Mouse (Mus musculus) adipocyte (in vitro differentiated cells): ENCODE data around the gene Txndc15.
"Not testable (repeated sequence)": the region's sequence is repeated elsewhere in the genome, so short reads cannot be mapped to it uniquely, and the experiment has no call there.

Experiments
- DNase-seq: peaks from one replicate; pipeline ENCODE4 v3.0.0-alpha.2; 2016; ENCODE audit warnings: low spot score

The Txndc15 gene

DNA sequence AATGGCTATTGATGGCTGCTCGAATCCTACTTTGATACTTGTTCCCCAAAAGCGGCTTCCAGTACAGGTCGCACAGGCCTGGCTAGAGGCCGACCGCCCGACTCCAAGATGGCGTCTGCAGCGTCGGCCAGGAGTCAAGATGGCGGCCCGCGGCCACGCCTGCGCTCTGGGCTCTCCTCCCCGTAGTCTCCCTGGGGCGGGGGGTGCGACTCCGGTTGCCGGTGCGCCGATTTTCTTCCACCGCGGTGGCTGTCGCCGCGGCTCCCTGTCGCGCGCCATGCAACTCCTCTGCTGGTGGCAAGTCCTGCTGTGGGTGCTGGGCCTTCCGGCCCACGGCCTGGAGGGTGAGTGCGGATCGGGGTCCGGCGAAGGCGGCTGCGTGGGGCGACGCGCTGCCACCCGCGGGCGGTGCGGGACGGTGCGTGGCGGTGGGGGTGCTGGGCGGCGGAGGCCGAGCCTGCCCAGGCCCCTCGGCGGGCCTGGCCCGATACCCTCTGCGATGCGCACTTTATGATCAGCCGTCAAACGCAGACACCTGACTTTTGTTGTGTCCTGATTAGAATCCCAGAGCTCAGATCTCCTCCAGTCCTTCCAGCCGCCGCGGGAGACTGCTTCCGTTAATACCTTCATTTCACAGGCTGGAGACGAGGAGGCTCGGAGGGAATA is at the start of gene Txndc15:
Gene Txndc15 (plus strand): TSS at position 150 of the 666 bp plus-strand sequence.
- DNase-seq: peak; percentile 85

DNA sequence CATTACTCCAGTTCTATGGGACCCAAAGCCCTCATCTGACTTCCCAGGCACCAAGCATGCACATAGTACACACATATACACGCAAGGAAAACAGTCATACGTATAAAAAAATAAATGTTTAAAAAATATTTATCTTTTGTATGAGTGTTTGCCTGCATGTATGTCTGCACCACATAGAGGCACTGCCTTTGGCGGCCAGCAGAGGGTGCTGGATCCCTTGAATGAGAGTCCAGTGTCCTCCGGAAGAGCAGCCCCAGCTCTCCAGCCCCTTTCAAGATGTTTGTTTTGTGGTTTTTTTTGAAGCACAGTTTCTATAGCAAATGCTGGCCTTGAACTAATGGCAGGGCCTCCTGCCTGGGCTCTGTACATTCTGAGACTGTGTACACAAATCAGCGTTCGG is 45.9 kb upstream of the Txndc15 start:
- DNase-seq: peak; percentile 18

DNA sequence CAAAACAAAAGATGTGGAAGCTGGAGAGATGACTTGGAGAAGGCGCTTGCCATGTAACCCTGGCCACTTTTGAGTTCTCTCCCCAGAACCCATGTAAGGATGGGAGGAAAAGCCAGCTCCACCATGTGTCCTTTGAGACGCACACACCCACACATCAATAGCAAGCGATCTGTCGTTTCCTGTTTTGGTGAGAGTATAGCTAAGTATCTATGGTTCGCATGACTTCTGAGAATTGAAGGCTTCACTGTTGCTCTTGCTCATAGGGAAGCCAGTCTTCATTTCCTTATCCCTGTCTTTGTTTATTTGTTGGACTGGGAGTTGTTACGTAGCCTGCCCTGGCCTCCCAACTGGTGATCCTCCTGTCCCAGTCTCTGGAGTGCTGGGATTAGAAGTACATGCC is 41.7 kb upstream of the Txndc15 start:
- no peak for DNase-seq

DNA sequence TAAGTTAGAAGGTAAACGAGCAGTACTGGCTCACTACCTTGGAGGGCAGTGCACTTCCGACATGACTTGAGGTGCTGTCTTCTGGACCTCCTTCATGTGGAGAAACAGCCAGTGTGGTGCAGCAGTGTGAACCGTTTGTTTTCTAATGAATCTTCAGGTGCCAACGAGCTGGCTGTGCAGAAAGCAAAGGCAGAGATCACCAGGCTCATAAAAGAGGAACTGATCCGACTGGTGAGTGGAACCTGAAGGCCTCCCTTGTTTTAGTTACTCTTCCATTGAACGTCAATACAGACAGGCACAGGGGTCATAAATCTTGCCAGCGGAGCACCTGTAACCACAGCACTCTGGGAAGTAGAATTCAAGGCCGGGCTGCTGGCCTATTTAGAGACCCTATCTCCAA is 37.1 kb upstream of the Txndc15 start:
- DNase-seq: no peak

DNA sequence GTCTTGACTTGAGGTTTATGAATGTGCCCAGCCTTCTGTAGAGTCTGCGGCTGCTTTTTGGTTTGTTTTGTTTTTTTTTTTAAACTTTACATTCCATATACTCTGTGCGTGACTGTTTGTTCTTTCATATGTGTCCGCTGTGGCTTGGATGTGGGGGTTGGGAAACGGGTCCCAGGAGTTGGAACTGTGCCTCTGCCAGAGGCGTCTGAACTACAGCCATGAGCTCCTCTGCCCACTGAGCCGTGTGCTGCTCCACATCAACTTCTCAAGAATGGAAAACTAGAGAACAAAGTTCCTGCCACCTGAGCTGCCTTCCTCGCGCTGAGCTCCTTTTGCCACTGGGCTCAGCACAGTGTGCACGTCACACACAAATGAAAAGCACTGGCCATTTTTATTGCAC is 32.2 kb upstream of the Txndc15 start:
- DNase-seq: no peak

DNA sequence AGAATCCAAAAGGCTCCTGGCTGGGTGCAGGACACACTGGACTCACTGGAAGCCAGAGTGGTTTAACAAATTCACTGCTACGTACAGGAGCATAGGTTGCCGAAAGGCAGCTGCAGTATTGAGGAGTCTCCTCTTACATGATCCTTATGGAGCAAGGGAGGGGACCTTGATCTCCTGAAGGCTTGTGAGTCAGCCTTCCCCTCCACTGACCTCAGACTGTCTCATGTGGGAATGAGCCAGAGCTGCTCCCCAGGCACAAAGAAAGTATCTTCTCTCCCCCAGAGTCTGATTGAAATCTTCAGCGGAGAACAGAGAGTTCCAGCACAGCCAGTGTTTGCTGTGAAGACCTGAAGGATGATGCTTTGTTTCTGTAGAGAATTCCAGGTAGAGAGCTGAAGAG is 30.9 kb upstream of the Txndc15 start:
- no peak for DNase-seq

DNA sequence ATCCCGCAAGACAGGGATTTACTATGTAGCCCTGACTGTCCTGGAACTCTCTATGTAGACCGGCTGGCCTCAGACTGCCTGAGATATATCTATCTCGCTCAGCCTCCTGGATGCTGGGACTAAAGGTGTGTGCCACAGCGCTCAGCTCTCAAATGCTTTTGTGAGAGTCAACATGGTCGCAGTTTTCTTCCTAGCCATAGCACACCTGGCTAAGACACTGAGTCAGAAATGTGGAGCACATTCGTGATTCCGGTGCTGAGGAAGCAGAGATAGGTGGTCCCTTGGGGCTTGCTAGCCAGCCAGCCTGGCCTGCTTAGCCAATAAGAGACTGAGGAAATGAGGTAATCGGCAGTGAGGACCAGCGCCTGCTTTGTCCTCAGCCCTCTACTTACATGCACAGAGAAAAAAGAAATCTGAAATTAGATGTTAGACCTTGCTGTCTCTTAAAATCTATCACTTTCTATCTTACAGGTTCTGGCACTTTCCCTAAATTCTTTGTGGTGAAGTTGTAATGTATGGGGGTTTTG is 28.3 kb upstream of the Txndc15 start:
- DNase-seq: no peak

DNA sequence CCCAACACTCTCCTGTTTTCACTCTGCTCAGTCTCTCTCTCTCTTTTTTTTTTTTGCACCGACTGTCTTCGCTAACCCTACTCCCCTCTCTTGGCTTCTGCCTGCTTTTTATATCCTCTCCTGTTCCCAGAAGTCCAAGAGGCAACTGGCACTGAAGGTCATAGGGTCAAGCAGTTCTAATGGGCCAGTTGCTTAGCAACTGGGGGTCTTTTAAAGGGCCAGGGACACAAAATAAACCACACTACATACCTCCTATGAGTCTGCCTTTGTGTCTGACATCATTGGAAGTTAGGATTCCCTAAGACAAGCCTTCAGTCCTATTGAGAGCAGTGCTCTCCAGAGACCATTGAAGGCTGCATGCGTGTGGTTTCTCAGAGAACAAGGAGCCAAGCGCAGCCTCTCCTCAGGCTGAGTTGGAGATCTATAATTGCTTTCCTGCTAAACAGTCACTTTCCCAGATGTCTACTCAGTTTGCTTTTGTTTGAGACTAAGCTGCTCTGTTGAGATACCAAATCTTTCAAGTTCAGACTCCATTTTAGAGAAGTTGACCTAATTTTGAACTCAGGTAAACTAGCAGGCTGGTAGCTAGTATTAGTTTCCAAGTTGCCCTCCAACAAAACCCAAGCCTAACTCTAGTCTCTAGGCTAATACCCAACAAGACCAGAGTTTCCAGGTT is 26.4 kb upstream of the Txndc15 start:
- no peak for DNase-seq

DNA sequence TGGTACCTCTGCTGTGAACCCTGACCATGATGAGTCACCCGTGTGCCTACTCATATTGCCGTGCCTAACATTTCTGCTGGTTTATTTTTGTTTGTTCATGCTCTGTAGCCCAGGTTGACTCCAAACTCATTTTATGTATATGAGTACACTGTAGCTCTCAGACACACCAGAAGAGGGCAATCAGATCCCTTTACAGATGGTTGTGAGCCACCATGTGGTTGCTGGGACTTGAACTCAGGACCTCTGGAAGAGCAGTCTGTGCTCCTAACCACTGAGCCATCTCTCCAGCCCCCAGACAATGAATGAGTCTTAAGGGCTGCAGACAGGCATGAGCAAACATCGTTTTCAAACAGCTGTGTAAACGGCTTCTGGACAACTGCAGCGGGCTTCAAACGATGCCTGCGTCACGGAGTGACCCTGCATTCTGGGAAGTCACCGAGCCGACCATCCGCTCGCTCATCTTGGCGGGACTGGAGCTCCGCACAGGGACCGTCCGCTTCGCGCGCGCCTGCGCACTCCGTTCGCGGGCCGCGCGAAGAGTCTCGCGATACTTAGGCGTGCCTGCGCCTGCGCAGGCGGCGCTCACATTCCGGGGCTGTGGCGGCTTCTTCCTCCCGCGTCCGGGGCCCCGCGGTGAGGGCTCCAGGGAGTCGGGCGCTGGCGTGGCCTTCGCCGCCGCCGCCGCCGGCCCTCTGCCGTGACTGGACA is 21.8 kb upstream of the Txndc15 start, which contains the start of gene B230219D22Rik:
Gene B230219D22Rik (plus strand): TSS at position 590 of the 708 bp plus-strand sequence.
- DNase-seq: peak; percentile 87

DNA sequence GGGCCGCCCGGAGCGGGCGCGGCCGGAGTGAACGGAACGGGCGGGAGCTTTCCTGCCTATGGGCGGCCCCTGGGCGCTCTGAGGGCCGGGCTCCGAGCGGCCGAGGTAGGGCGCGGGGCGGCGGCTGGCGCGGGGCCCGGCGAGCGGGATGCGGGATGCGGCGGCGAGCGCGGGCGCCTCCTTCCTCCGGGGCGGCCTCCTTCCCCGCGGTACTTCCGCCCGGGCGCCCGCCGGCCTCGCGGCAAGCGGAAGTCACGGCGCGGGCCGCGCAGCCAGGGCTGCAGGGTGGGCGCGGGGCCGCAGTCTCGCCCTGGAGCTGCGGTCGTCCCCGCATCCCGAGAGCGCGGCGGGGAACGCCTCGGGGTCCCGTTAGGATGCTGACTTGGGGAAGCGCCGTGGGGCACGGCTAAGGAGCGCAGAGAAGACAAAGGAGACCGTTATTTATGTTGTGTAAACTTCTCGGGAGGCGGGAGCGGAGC is 21.2 kb upstream of the Txndc15 start:
- DNase-seq: no peak

DNA sequence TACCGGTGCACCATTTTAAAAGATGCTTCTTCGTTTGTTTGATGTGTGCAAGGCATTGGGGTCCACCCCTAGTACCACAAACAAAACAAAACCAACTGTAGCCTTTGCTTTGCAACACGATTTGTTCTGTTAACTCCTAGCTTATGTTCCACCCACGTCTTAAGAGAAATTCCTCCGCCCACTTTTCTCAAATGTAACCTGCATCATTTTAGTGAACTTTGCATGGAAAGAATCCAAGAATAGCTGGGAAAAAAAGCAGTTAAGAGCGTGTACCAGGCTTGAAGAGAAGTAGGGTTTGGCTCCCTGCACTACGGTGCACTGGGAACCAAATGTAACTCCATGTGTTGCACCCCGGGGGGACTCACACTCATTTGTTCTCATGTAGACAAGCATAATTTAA is 20.3 kb upstream of the Txndc15 start:
- peak; percentile 40 for DNase-seq

DNA sequence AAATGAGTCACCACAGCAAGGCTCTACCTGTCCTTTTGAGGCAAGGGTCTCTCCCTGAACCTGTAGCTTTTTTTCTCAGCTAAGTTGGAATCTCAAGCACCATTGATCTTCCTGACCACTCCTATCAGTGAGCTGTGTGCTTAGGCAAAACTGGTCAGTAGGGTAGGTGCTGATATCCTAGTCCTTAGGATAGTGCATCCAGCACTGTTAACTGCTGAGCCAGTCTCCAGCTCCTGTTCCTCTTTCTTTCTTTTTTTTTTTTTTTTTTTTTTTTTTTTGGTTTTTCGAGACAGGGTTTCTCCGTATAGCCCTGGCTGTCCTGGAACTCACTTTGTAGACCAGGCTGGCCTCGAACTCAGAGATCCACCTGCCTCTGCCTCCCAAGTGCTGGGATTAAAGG is 18.5 kb upstream of the Txndc15 start:
- not testable (repeated sequence) for DNase-seq

DNA sequence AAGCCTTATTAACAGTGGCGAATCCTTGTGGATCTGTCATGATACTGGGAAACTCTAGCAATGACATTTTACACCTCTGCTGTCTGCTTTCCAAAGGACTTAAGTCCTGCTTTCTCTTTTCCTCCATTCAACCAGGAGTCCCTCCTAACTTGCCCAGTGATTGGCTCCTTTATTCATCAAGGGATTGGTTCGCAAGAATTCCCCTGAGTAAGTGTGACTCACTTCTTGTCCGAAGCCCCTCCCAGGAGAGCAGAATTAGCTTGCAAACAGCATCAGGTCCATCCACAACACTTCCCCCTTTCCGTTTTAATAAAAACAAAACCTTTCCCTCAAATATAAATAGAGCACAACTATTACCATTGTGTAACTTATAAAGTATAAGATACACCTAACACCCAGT is 10.1 kb upstream of the Txndc15 start:
- DNase-seq: no peak

DNA sequence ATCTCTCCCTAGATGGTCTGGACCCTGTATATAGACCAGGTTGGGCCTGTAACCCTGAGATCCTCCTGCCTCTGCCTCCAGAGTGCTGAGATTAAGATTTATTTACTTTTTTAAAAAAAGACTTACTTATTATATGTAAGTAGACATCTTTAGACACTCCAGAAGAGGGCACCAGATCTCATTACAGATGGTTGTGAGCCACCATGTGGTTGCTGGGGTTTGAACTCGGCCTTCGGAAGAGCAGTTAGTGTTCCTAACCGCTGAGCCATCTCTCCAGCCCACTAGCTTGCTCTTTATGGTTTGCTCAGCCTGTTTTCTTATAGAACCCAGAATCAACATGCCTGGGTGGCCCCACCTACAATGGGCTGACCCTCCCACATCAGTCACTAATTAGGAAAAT is 1.6 kb upstream of the Txndc15 start:
- DNase-seq: no peak

DNA sequence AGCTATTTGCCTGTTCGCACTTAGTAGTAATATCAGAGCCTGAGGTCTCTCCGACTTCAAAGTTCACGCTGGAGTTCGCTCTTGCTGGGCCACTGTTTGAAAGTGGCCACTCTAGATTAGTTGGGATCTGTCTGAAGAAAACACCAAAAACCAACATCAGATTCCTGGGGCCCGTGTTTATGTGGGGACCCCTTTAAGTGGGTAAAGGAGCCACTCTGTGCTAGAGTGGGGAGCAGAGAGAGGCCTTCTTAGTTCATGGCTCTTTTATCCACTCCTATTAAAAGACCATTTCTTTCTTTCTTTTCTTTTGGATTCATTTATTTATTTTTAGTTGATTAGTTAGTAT is 690 bp downstream of the Txndc15 start:
- DNase-seq: no peak

DNA sequence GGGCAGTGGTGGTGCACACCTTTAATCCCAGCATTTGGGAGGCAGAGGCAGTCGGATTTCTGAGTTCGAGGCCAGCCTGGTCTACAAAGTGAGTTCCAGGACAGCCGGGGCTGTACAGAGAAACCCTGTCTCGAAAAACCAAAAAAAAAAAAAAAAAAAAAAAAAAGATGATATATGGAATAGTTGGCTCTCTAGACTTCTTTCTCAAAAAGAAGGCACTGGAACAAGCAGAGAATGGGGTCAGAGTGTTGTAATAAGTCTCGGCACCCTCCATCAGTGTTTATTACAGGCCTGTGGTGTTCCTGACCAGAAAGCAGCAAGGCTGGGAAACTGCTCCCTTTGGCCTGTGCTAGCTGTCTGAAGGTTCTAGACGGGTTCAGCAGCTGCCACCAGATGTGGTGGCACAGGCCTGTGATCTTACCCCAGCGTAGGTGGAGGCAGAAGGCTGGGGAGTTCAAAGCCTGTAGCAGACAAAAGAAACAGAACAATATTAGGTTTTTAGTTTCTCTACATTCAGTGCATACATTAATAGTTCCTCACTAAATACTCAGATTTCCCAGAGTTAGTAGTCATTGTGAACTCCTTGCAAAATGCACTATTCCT is 1.6 kb downstream of the Txndc15 start:
- DNase-seq: peak; percentile 48

DNA sequence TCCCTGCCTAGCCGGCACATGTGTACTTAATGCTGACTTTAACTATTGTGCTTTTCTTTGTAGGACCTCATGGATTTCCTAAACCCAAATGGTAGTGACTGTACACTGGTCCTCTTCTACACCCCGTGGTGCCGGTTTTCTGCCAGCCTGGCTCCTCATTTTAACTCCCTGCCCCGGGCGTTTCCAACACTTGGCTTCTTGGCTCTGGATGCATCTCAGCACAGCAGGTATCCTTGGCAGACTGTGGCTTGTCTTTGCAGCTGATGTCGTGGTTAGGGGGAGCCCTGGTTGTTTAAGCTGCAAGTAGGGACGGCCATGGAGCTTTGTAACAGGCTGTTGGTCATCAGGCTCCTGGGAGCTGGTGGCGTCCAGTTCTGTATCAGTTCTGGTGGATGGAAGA is 7.1 kb downstream of the Txndc15 start:
- DNase-seq: no peak

DNA sequence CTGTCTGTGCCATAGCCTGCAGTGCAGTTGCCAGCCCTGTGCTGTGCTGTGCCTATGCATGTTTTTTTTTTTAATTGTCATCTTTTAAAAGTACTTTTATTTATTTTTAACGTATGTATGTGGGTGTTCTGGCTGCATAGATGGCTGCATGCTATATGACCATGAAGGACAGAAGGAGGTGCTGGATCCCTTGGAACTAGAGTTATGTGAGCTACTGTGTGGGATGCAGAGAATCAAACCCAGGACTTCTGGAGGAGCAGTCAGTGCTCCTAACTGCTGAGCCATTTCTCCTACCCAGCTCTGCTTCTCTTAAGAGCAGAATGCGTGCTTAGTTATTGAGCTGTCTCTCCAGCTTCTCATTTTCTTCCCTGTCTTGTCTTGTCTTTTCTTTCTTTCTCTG is 7.5 kb downstream of the Txndc15 start:
- no peak for DNase-seq

DNA sequence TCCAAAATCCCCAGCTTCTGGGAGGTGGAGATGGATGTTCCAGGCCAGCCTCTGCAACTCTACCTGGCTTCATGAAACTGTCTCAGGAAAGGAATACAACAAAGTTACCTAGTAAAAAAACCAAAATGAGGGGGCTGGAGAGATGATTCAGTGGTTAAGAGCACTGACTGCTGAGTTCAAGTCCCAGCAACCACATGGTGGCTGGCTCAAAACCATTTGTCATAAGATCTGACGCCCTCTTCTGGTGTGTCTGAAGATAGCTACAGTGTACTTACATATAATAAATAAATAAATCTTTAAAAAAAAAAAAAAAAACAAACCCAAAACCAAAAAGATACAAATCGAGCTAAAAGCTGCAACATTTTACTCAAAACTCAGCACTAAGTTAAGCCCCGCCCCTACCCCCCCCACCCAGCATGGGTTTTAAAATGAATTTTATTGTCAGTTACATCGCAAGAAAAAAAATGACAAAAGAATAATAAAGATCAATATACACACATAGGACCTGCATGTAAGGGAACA is 12.2 kb downstream of the Txndc15 start:
- no peak for DNase-seq

DNA sequence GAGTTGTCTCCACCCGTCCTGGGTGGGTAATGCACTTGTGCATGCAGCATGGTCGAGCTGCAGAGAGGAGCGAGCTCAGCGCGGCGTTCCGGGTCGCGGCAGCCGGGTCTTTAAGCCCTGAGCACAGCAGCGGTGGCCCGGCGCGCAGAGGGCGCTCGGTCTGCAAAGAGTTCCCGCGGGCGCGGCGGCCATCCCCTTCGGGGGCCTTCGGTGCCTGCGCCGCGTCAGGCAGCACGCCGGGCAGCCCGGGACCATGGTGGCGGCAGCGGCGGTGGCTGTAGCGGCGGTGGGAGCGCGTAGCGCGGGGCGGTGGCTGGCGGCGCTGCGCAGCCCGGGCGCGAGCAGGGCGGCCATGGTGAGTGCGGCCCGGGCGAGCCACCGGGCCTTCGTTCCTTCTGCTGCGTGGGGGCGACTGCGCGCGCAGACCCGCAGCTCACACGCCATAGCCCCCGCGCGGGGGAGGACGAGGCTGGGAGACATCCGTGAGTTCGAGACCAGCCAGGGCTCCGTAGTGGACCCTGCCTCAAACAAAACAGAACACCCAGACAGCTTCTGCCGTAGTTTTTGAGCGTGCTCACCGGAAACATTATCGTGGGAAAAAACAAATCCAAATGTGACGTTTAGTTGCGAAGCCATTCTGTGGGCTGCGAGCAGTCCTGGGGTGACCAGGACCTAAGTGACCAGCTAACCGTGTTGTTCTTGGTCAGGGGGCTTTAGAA is 12.8 kb downstream of the Txndc15 start, which contains the start of gene Pcbd2:
Gene Pcbd2 (plus strand): TSS at position 249 of the 719 bp plus-strand sequence.
- peak; percentile 69 for DNase-seq

DNA sequence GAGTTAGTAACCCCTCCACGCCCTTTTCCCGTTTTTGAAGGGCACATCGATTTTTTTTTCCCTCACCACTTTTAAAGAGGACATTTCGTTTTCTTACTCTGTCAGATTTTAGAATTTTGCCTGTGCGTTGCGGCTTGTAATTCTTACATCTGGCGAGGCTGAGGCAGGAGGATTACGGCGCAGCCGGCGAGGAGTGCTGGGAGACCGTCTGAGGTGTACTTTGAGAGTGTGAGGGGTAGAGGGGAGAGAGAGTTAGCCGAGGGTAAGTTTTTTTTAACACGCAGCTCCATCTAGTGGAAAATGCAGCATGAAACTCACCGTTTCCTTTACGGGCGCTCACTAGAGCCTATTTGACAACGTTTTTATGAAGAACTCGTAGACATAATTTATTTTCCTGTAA is 13.4 kb downstream of the Txndc15 start:
- peak; percentile 85 for DNase-seq
